Mouse (Mus musculus) bone marrow, adult 2 months (tissue): ENCODE data around the gene Rtn2.

Experiments used
- CTCF ChIP-seq: fragments of 200-500 bp; IDR thresholded peaks from 2 replicates; pipeline ENCODE4 v1.5.1; 2011; ENCODE audit warnings: low read length, control low read depth; ENCODE audit not compliant: control insufficient read depth, insufficient read depth
- POLR2A ChIP-seq: fragments of 200-500 bp; IDR thresholded peaks from 2 replicates; pipeline ENCODE4 v1.6.1; 2011; ENCODE audit warnings: low read depth, mild to moderate bottlenecking, control low read depth, low read length, borderline replicate concordance; ENCODE audit not compliant: control insufficient read depth

DNA sequence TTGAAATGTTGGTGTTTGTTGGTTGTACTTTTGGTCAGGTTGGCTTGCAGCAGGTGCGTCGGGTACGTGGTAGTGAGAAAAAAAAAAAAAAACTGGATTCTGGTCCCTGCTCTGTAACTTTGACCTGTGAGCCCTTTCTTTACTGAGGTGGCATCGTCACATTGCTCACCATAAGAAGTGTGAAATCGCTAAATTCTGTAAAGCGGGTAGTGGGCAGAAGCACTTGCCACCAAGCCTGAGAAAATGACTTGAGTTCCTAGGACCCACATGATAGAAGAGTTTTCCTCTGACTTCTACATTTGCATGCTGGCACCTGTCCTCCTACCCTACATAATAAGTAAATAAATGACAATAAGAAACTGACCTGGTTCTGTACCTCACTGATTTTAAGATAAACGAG, 38.2 kb downstream of the Rtn2 start:
- TF ChIP-seq CTCF (no peak), POLR2A (no peak)
